Mouse (Mus musculus) lung, adult 2 months (tissue): ENCODE results near the gene Polr3g. TPM values are rescaled to one million over a fixed set of nuclear protein-coding genes. Genes with fewer than 3 reads are reported as not detected.
"Not testable (repeated sequence)": the region's sequence is repeated elsewhere in the genome, so short reads cannot be mapped to it uniquely, and the experiment has no call there.

Source experiments
- DNase-seq: peaks from one replicate; pipeline ENCODE4 v3.0.0; 2022
- H3K4me1 ChIP-seq: fragments of 200-500 bp; 2 replicates; pipeline ENCODE4 v1.6.1; 2011; ENCODE audit warnings: low read length; ENCODE audit not compliant: control insufficient read depth, insufficient read depth
- H3K4me3 ChIP-seq: fragments of 200-500 bp; replicated peaks from 2 replicates; pipeline ENCODE3; 2011; ENCODE audit warnings: low read depth, mild to moderate bottlenecking, control low read depth, low read length; ENCODE audit errors: extremely low read depth
- CTCF ChIP-seq: fragments of 200-500 bp; IDR thresholded peaks from 2 replicates; pipeline ENCODE4 v1.5.1; 2011; ENCODE audit warnings: mild to moderate bottlenecking, low read length, control low read depth; ENCODE audit not compliant: insufficient read depth
- POLR2A ChIP-seq: fragments of 200-500 bp; IDR thresholded peaks from 2 replicates; pipeline ENCODE4 v1.6.1; 2011; ENCODE audit warnings: low read depth, mild to moderate bottlenecking, control low read depth, low read length, borderline replicate concordance; ENCODE audit errors: extremely low read depth
- WGBS: fragments of 180-500 bp; shearing (Covaris S2); methylation state at CpG from one replicate; pipeline ENCODE4 v1.1.7; 2018; 5-methylcytosine and 5-hydroxymethylcytosine counted together
- polyA plus RNA-seq: library from polyadenylated mRNA; depleted of rRNA; stranded (reverse); fragments of >200 nt; gene quantifications from 2 replicates; pipeline ENCODE4 v1.2.3, GENCODE M21; 2012

Polr3g gene
- polyA plus RNA-seq, 1 experiment: 6.4 TPM

GRCm38 (mm10) chr13:81730362-81730761, 19.5 kb upstream of the Polr3g start:
- DNase-seq: no peak
- H3K4me1 ChIP-seq: no peaks in the 10 kb centered on the region
- TF ChIP-seq CTCF (no peak), POLR2A (no peak)
- 91% methylated on average over 1 of the region's 1 CpGs for WGBS
- no peak overlapping the region for H3K4me3 ChIP-seq

GRCm38 (mm10) chr13:81729102-81729501, 18.3 kb upstream of the Polr3g start:
- WGBS: 62% methylated on average over 4 of the region's 4 CpGs

GRCm38 (mm10) chr13:81728141-81728540, 17.3 kb upstream of the Polr3g start:
- not testable (repeated sequence) for DNase-seq, H3K4me3 ChIP-seq, H3K4me1 ChIP-seq
- WGBS: 67% methylated on average over 12 of the region's 12 CpGs

More at GRCm38 (mm10) chr13:81729102-81729501, 18.3 kb upstream of the Polr3g start:
- Histone ChIP-seq H3K4me3 (no peak overlapping the region), H3K4me1 (no peaks in the 10 kb centered on the region)
- TF ChIP-seq POLR2A (no peak), CTCF (no peak)
- no peak for DNase-seq

- no peak for DNase-seq
Observed at GRCm38 (mm10) chr13:81713896-81714295, 3.1 kb upstream of the Polr3g start.

GRCm38 (mm10) chr13:81711546-81712371, 946 bp upstream of the Polr3g start:
- Histone ChIP-seq H3K4me1 (no peaks in the 10 kb centered on the region), H3K4me3 (peak overlapping the region; percentile 84)
- TF ChIP-seq CTCF (no peak), POLR2A (no peak)
- 2% methylated on average over 42 of the region's 42 CpGs for WGBS
- no peak for DNase-seq

More at GRCm38 (mm10) chr13:81713896-81714295, 3.1 kb upstream of the Polr3g start:
- TF ChIP-seq POLR2A (no peak), CTCF (no peak)
- 84% methylated on average over 1 of the region's 1 CpGs for WGBS
- Histone ChIP-seq H3K4me3 (no peak overlapping the region), H3K4me1 (no peaks in the 10 kb centered on the region)

GRCm38 (mm10) chr13:81710266-81710665, 547 bp downstream of the Polr3g start:
- TF ChIP-seq POLR2A (no peak), CTCF (no peak)
- H3K4me1 ChIP-seq: no peaks in the 10 kb centered on the region
- peak overlapping the region; percentile 84 for H3K4me3 ChIP-seq
- WGBS: 5% methylated on average over 7 of the region's 7 CpGs
- DNase-seq: no peak

- TF ChIP-seq CTCF (no peak), POLR2A (no peak)
- Histone ChIP-seq H3K4me3 (no peak overlapping the region), H3K4me1 (no peaks in the 10 kb centered on the region)
- no peak for DNase-seq
- WGBS: 39% methylated on average over 4 of the region's 4 CpGs
Observed at GRCm38 (mm10) chr13:81709805-81710204, 1.0 kb downstream of the Polr3g start.

- TF ChIP-seq CTCF: no peak
- no peak for TF ChIP-seq POLR2A
- 93% methylated on average over 5 of the region's 5 CpGs for WGBS
- H3K4me3 ChIP-seq: no peak overlapping the region
- H3K4me1 ChIP-seq: no peaks in the 10 kb centered on the region
- DNase-seq: no peak
Observed at GRCm38 (mm10) chr13:81706311-81706710, 4.5 kb downstream of the Polr3g start.

- WGBS: 81% methylated on average over 9 of the region's 9 CpGs
- TF ChIP-seq CTCF (no peak), POLR2A (no peak)
- H3K4me3 ChIP-seq: no peak overlapping the region
- no peak for DNase-seq
- H3K4me1 ChIP-seq: no peaks in the 10 kb centered on the region
Observed at GRCm38 (mm10) chr13:81703621-81704020, 7.2 kb downstream of the Polr3g start.

GRCm38 (mm10) chr13:81703148-81703547, 7.7 kb downstream of the Polr3g start:
- WGBS: 79% methylated on average over 7 of the region's 7 CpGs
- no peak for DNase-seq
- TF ChIP-seq POLR2A (no peak), CTCF (no peak)
- Histone ChIP-seq H3K4me3 (no peak overlapping the region), H3K4me1 (no peaks in the 10 kb centered on the region)
